Mouse (Mus musculus) ES-E14 (cell line): Measurements from ENCODE around the gene Nfrkb.
A peak's percentile ranks its signal among the peaks of the same experiment; 100 is the strongest.

Source experiments
- CHD2 ChIP-seq: IDR thresholded peaks from 2 replicates; pipeline ENCODE4 v1.6.1; 2014; ENCODE audit warnings: mild to moderate bottlenecking, low read depth, low read length, inconsistent platforms
- MAFK ChIP-seq: IDR thresholded peaks from 2 replicates; pipeline ENCODE4 v1.6.1; 2014; ENCODE audit warnings: mild to moderate bottlenecking, low read depth, low read length, inconsistent platforms; ENCODE audit not compliant: insufficient read depth
- ZNF384 ChIP-seq: IDR thresholded peaks from 2 replicates; pipeline ENCODE4 v1.6.1; 2012; ENCODE audit warnings: low read depth, low read length, inconsistent platforms

- TF ChIP-seq MAFK (0 out of 2 replicates have a peak, but pooled peaks have one; percentile 25), ZNF384 (no peak), CHD2 (no peak)
These were observed 63.3 kb downstream of the Nfrkb start for GRCm38 (mm10) chr9:31449145-31449772.
